Mouse (Mus musculus) cerebellum, adult 2 months (tissue): ENCODE results near the gene Herc4. TPM values are rescaled to one million over a fixed set of nuclear protein-coding genes. Genes with fewer than 3 reads are reported as not detected.

Source experiments
- DNase-seq, 2 experiments: peaks; one replicate each; pipeline ENCODE4 v3.0.0; 2021
- H3K27ac ChIP-seq: fragments of 200-500 bp; 2 replicates; pipeline ENCODE4 v1.5.1; 2012; ENCODE audit warnings: low read length, control low read depth, inconsistent platforms; ENCODE audit not compliant: insufficient read depth
- H3K27me3 ChIP-seq: fragments of 200-500 bp; 2 replicates; pipeline ENCODE4 v1.6.1; 2012; ENCODE audit warnings: inconsistent platforms, mild to moderate bottlenecking, low read length, moderate library complexity; ENCODE audit not compliant: control insufficient read depth, insufficient read depth
- H3K4me1 ChIP-seq: fragments of 200-500 bp; 2 replicates; pipeline ENCODE4 v1.6.1; 2011; ENCODE audit warnings: low read length; ENCODE audit not compliant: control insufficient read depth, insufficient read depth
- H3K4me3 ChIP-seq: fragments of 200-500 bp; replicated peaks from 2 replicates; pipeline ENCODE3; 2011; ENCODE audit warnings: mild to moderate bottlenecking, low read depth, low read length, control low read depth; ENCODE audit not compliant: insufficient read depth
- CTCF ChIP-seq: fragments of 200-500 bp; IDR thresholded peaks from 2 replicates; pipeline ENCODE4 v1.5.1; 2011; ENCODE audit warnings: low read depth, mild to moderate bottlenecking, control low read depth, low read length, moderate library complexity, borderline replicate concordance; ENCODE audit not compliant: insufficient read depth
- POLR2A ChIP-seq: fragments of 200-500 bp; IDR thresholded peaks from 2 replicates; pipeline ENCODE4 v1.6.1; 2011; ENCODE audit warnings: low read length, control low read depth, borderline replicate concordance; ENCODE audit not compliant: insufficient read depth
- WGBS: fragments of 180-500 bp; shearing (Covaris S2); methylation state at CpG from one replicate; pipeline ENCODE4 v1.1.7; 2018; 5-methylcytosine and 5-hydroxymethylcytosine counted together
- polyA plus RNA-seq: library from polyadenylated mRNA; depleted of rRNA; stranded (reverse); fragments of >200 nt; gene quantifications from 2 replicates; pipeline ENCODE4 v1.2.3, GENCODE M21; 2012; rRNA removed

Gene Herc4
- polyA plus RNA-seq: 25.5 and 28.2 TPM in 2 replicates

DNA sequence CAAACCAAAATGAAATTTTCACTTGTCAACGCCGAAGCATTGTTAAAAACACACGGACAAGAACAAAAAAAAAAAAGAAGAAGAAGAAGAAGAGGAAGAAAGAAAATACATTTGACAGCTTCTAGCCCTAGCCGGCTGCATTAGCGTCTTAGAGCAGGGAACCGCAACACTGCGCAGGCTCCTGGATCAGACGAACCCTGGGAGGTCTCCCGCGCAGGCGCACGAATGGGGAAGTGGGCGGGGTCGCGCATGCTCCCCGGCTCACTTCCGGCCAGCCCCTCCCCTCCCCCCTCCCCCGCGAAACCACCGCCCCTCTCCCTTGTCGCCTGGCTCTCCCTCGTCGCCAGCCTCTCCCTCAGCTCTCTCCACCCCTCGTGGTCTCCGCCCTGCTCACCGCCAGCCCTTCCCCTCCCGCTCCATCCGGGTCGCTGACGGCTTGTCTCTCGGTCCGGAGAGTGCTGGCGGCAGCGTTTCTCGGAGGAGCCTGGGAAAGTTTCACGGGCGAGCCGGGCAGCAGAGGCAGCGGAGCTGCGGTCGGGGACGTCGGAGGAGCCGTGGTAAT, at the start of gene Herc4:
Herc4 (plus strand) TSS at position 318 of the 562 bp plus-strand sequence.
- no peak for TF ChIP-seq CTCF
- peak; percentile 94 for TF ChIP-seq POLR2A
- peak; percentile 95 to 96 for DNase-seq
- peak within 1 kb of the TSS; percentile 79 for H3K27ac ChIP-seq
- no peaks in the 10 kb centered on the region for H3K4me1 ChIP-seq
- peak within 1 kb of the TSS; percentile 92 for H3K4me3 ChIP-seq
- no peaks in the 10 kb centered on the region for H3K27me3 ChIP-seq
- WGBS: under 1% methylated on average over 43 of the region's 44 CpGs

DNA sequence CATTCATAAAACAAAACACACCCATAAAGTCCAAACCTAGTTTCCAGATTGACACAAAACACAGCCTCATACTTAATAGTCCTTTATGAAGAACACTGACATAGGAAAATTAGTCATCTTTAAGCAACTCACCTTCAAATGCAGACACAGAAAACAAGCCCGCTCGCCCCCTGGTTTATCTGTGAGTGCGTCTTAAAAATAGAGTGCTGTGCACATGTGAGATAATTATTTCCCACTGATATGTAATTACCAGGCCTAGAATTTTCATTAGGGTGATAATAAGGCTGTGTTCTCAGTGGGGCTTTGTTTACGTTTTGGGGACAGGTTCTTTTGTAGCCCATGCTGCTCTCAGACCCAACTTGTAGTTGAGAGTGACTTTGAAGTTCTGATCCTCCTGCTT, 44.6 kb upstream of the Herc4 start:
- Histone ChIP-seq H3K27ac (no peak overlapping the region), H3K4me3 (no peak overlapping the region), H3K4me1 (no peaks in the 10 kb centered on the region), H3K27me3 (no peaks in the 10 kb centered on the region)
- WGBS: 92% methylated on average over 4 of the region's 4 CpGs
- TF ChIP-seq POLR2A (no peak), CTCF (no peak)
- DNase-seq: no peak

DNA sequence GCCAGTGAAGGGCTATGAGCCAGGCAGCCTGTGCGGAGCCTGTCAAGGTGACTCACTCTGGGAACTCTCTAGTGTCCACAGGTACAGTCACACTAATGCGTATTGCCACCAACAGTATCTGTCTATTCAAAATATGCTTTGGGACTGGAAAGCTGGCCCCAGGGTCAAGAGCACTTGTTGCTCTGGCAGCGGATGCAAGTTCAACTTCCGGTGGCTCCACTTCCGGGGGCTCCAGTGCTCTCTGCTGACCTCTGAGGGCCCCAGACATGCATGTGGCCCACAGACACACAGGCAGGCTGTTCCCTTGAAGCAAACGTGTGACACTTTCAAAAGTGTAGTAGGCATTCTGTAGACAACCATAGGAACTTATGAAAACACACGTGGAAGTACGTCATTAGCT, 42.1 kb upstream of the Herc4 start:
- H3K4me1 ChIP-seq: no peaks in the 10 kb centered on the region
- no peaks in the 10 kb centered on the region for H3K27me3 ChIP-seq
- DNase-seq: no peak
- no peak for TF ChIP-seq POLR2A
- TF ChIP-seq CTCF: no peak
- H3K27ac ChIP-seq: no peak overlapping the region
- H3K4me3 ChIP-seq: no peak overlapping the region
- WGBS: 79% methylated on average over 8 of the region's 8 CpGs

DNA sequence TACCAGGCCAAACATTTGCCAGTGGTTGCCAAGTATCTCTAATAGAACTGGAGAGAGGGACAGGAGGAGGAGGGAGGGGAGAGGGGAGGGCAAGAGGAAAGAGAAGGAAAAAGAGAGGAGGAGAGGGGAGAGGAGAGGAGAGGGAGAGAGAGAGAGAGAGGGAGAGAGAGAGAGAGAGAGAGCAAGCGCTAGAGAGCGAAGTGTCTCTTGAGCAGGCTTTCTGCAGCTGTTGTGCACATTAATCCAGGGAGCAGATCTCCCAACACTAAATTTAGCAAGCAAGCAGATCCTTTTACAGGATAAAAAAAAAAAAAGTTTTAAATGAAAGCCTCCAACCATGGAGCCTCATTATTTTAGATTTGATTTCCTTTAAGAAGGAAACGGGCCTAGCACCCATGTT, 40.6 kb upstream of the Herc4 start:
- TF ChIP-seq POLR2A (no peak), CTCF (no peak)
- H3K27ac ChIP-seq: no peak overlapping the region
- WGBS: 63% methylated on average over 3 of the region's 3 CpGs
- no peaks in the 10 kb centered on the region for H3K27me3 ChIP-seq
- DNase-seq: no peak
- H3K4me1 ChIP-seq: no peaks in the 10 kb centered on the region
- no peak overlapping the region for H3K4me3 ChIP-seq

DNA sequence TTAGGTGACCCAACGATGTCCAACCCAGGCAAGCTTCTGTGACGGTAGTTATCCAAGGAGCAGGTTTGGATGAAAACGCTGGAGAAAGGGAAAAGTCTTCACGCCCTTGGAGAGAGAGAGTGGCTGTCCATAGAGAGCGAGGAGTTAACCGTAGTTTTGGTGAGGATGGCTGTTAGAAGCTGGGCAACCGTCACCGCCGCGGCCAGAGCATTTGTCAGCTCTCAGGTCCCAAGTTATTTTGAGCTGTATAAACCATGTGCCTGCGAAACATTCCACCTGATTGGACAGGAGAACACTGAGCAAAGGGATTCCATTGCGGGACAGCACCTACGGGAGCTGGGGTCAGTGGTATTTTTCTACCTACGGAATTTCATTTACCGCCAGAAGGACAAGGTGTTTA, 39.9 kb upstream of the Herc4 start, which contains the start of gene Mypn:
Mypn (minus strand) TSS at position 225 of the 400 bp plus-strand sequence.
- Histone ChIP-seq H3K4me3 (no peak within 1 kb of the TSS), H3K27me3 (no peaks in the 10 kb centered on the region), H3K27ac (no peak within 1 kb of the TSS), H3K4me1 (no peaks in the 10 kb centered on the region)
- WGBS: 88% methylated on average over 15 of the region's 15 CpGs
- DNase-seq: no peak
- TF ChIP-seq POLR2A (no peak), CTCF (no peak)

DNA sequence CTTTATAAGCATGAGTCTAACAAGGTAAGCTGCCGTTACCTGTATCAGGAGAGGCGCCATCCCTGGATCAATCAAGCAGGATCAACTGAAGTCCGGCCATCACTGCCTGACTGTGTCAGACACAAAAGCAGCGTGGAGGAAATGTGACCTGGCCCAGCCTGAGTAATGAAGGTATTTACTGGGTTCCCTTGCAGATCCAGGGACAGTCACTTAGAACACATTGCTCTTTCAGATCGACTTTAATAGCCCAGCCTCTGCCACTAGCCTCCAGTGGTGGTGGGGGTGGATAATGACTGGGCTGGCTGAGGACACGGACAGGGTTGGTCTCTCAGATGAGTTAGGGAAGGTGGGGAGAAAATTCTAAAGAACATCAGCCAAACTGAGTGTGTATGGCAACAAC, 34.7 kb upstream of the Herc4 start:
- Histone ChIP-seq H3K27me3 (no peaks in the 10 kb centered on the region), H3K4me3 (no peak overlapping the region), H3K27ac (no peak overlapping the region), H3K4me1 (no peaks in the 10 kb centered on the region)
- 69% methylated on average over 6 of the region's 6 CpGs for WGBS
- no peak for TF ChIP-seq CTCF
- DNase-seq: no peak

DNA sequence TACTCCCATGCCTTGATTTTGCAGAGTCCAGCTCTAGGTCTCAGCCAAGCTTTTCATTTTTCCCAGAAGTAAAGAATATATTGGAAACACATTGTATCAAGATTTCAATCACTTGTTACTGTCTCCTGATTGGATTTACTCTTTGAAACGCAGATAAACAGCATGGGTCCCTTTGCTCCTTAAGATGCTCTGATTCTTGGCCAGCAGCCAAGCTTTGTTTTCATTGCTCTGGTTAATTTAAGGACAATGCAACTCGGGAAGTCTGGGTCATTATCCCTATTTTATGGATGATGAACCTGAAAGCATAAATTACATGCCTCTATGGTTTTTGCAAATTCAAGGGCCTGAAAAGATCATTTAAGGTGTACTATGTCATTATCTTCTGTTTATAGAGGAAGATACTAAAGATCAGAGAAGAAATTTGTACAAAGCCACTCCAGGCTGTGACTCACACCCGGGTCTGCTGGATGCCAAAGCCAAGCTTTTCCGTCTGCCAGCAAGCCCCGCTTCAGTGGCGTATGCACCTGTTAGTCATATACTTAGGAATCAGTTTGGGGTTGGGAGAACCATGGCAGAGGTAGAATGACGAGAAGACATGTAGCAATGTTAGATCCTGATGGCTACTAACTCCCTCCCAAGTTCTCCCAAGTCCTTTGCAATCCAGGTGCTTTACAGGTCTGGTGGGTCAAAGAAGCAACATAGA, 22.4 kb upstream of the Herc4 start:
- Histone ChIP-seq H3K4me1 (no peaks in the 10 kb centered on the region), H3K4me3 (no peak overlapping the region), H3K27ac (no peak overlapping the region), H3K27me3 (no peaks in the 10 kb centered on the region)
- peak in 1 of 2 experiments; percentile 21 for DNase-seq
- WGBS: 14% methylated on average over 7 of the region's 7 CpGs
- TF ChIP-seq POLR2A: no peak
- TF ChIP-seq CTCF: no peak

DNA sequence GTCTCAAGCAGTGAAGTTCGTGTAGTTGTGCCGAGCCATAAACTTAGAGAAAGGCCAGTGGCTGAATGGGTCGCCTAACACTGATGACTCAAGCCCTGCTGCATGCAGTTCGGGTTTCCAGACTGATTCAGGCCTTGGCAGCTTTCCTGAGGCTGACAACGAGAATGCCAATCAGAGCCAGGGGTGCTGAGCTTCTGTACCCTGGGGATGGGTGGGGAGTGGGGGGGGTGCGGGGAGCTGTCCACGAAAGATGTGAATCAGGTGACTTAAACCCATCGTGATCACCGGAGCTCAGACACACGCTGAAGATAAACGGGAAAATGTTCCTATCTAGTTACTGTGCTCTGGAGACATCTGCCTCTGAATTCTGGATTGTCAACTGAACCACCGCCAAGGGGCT, 19.3 kb upstream of the Herc4 start:
- no peak for DNase-seq
- no peaks in the 10 kb centered on the region for H3K4me1 ChIP-seq
- H3K4me3 ChIP-seq: no peak overlapping the region
- no peak for TF ChIP-seq CTCF
- TF ChIP-seq POLR2A: no peak
- WGBS: 55% methylated on average over 12 of the region's 12 CpGs
- H3K27me3 ChIP-seq: no peaks in the 10 kb centered on the region
- H3K27ac ChIP-seq: no peak overlapping the region
